Mouse (Mus musculus): ENCODE measurements at regions not wholly inside any gene's neighbourhood (a gene's known extent, or its start where the extent isn't known, plus 50 kb on each side); places are given as distances from the start of the nearest gene placed in this dataset.

- Histone ChIP-seq H3K4me3 (ENCODE audit: low read length) (no peak overlapping the region), H3K4me2 (ENCODE audit: low read depth, low read length) (no peak overlapping the region), H3K9me3 (ENCODE audit: low read length) (no peaks in the 10 kb centered on the region), H3K27me3 (ENCODE audit: insufficient read depth, low read length) (no peaks in the 10 kb centered on the region), H3K36me3 (ENCODE audit: insufficient read depth, low read length) (no peaks in the 10 kb centered on the region), H3K27ac (no peak overlapping the region), H3K9ac (replicated peaks; ENCODE audit: low read length) (no peak overlapping the region), H3K4me1 (ENCODE audit: insufficient read depth, low read length) (no peaks in the 10 kb centered on the region)
- WGBS: 92% methylated on average over 4 of the region's 4 CpGs
- no peak for TF ChIP-seq CTCF (IDR thresholded peaks at IDR 0.05; ENCODE audit: low read depth)
- no peak for DNase-seq (ENCODE audit: low spot score)
- ATAC-seq: no peak
Observed at GRCm38 (mm10) chr11:44206866-44207265, 193.0 kb upstream of the Il12b start.

GRCm38 (mm10) chr11:44211871-44212441, 187.9 kb upstream of the Il12b start:
- peak; percentile 76 for TF ChIP-seq CTCF (IDR thresholded peaks at IDR 0.05; ENCODE audit: low read depth)
- H3K4me1 ChIP-seq (ENCODE audit: insufficient read depth, low read length): no peaks in the 10 kb centered on the region
- no peaks in the 10 kb centered on the region for H3K9me3 ChIP-seq (ENCODE audit: low read length)
- no peak overlapping the region for H3K27ac ChIP-seq
- peak; percentile 53; the same call in 1 of the 2 replicates for ATAC-seq
- no peak overlapping the region for H3K9ac ChIP-seq (replicated peaks; ENCODE audit: low read length)
- no peaks in the 10 kb centered on the region for H3K36me3 ChIP-seq (ENCODE audit: insufficient read depth, low read length)
- H3K4me3 ChIP-seq (ENCODE audit: low read length): no peak overlapping the region
- no peak overlapping the region for H3K4me2 ChIP-seq (ENCODE audit: low read depth, low read length)
- peak; percentile 79 for DNase-seq (ENCODE audit: low spot score)
- 57% methylated on average over 9 of the region's 9 CpGs for WGBS
- H3K27me3 ChIP-seq (ENCODE audit: insufficient read depth, low read length): no peaks in the 10 kb centered on the region

- no peaks in the 10 kb centered on the region for H3K9me3 ChIP-seq (ENCODE audit: low read length)
- no peak overlapping the region for H3K4me3 ChIP-seq (ENCODE audit: low read length)
- H3K36me3 ChIP-seq (ENCODE audit: insufficient read depth, low read length): no peaks in the 10 kb centered on the region
- no peaks in the 10 kb centered on the region for H3K4me1 ChIP-seq (ENCODE audit: insufficient read depth, low read length)
- no peak for TF ChIP-seq CTCF (IDR thresholded peaks at IDR 0.05; ENCODE audit: low read depth)
- H3K4me2 ChIP-seq (ENCODE audit: low read depth, low read length): no peak overlapping the region
- no peaks in the 10 kb centered on the region for H3K27me3 ChIP-seq (ENCODE audit: insufficient read depth, low read length)
- DNase-seq (ENCODE audit: low spot score): no peak
- H3K27ac ChIP-seq: no peak overlapping the region
- no peak for ATAC-seq
- H3K9ac ChIP-seq (replicated peaks; ENCODE audit: low read length): no peak overlapping the region
Observed at GRCm38 (mm10) chr11:44214095-44214494, 185.8 kb upstream of the Il12b start.

GRCm38 (mm10) chr11:44216346-44216745, 183.5 kb upstream of the Il12b start:
- Histone ChIP-seq H3K36me3 (ENCODE audit: insufficient read depth, low read length) (no peaks in the 10 kb centered on the region), H3K4me1 (ENCODE audit: insufficient read depth, low read length) (no peaks in the 10 kb centered on the region), H3K9ac (replicated peaks; ENCODE audit: low read length) (no peak overlapping the region), H3K27me3 (ENCODE audit: insufficient read depth, low read length) (no peaks in the 10 kb centered on the region), H3K9me3 (ENCODE audit: low read length) (no peaks in the 10 kb centered on the region), H3K4me3 (ENCODE audit: low read length) (no peak overlapping the region), H3K4me2 (ENCODE audit: low read depth, low read length) (no peak overlapping the region), H3K27ac (no peak overlapping the region)
- WGBS: 84% methylated on average over 3 of the region's 3 CpGs
- no peak for TF ChIP-seq CTCF (IDR thresholded peaks at IDR 0.05; ENCODE audit: low read depth)
- DNase-seq (ENCODE audit: low spot score) (no peak), ATAC-seq (no peak)

- H3K27ac ChIP-seq: no peak overlapping the region
- no peak for TF ChIP-seq CTCF (IDR thresholded peaks at IDR 0.05; ENCODE audit: low read depth)
- 56% methylated on average over 3 of the region's 3 CpGs for WGBS
- no peak overlapping the region for H3K4me3 ChIP-seq (ENCODE audit: low read length)
- H3K9ac ChIP-seq (replicated peaks; ENCODE audit: low read length): no peak overlapping the region
- H3K4me2 ChIP-seq (ENCODE audit: low read depth, low read length): no peak overlapping the region
- H3K4me1 ChIP-seq (ENCODE audit: insufficient read depth, low read length): no peaks in the 10 kb centered on the region
- no peak for ATAC-seq
- H3K36me3 ChIP-seq (ENCODE audit: insufficient read depth, low read length): no peaks in the 10 kb centered on the region
- H3K27me3 ChIP-seq (ENCODE audit: insufficient read depth, low read length): no peaks in the 10 kb centered on the region
- H3K9me3 ChIP-seq (ENCODE audit: low read length): no peaks in the 10 kb centered on the region
- no peak for DNase-seq (ENCODE audit: low spot score)
Observed at GRCm38 (mm10) chr11:44219971-44220370, 179.9 kb upstream of the Il12b start.

DNA sequence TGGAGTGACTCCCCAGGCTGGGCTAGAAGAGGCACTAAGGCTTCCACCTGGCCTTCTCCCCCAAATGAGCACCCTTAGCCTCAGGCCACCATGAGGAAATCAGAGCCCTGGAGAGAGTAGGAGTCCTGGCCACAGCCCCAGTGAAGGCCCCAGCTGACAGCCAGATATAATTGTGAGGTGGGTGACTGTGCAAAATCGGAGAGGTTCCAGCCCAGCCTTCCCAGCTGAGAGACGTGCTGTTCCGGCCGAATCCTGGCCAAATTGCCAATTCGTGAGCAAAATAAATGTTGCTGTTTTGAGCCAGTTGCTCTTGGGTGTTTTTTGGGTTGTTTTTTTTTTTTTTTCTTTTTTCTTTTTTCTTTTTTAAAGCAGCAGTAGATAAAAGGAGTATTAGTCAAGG, 169.9 kb upstream of the Il12b start:
- ATAC-seq: no peak
- H3K27me3 ChIP-seq (ENCODE audit: insufficient read depth, low read length): no peaks in the 10 kb centered on the region
- WGBS: 71% methylated on average over 5 of the region's 5 CpGs
- no peak overlapping the region for H3K9ac ChIP-seq (replicated peaks; ENCODE audit: low read length)
- H3K27ac ChIP-seq: no peak overlapping the region
- peak; percentile 39 for DNase-seq (ENCODE audit: low spot score)
- no peak overlapping the region for H3K4me2 ChIP-seq (ENCODE audit: low read depth, low read length)
- no peaks in the 10 kb centered on the region for H3K36me3 ChIP-seq (ENCODE audit: insufficient read depth, low read length)
- no peak for TF ChIP-seq CTCF (IDR thresholded peaks at IDR 0.05; ENCODE audit: low read depth)
- no peak overlapping the region for H3K4me3 ChIP-seq (ENCODE audit: low read length)
- no peaks in the 10 kb centered on the region for H3K4me1 ChIP-seq (ENCODE audit: insufficient read depth, low read length)
- H3K9me3 ChIP-seq (ENCODE audit: low read length): no peaks in the 10 kb centered on the region

DNA sequence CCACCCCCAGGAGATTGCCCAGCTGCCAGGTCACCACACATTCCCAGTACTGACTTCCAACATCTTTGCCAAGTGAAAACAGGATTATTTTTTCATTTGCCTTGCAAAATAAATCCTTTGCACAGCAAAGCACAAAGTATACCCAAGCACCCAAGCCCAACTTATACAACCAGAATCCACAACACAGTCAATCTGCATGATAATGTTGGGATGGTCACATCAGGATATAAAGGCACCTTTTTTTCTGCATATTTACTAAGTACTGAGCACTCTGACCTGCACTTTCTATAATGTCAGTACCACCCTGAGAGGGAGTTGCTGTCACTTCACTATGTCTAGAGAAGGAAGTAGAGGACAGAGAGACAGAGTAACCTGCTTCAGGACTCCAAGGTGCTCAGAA, 164.4 kb upstream of the Il12b start:
- ATAC-seq (no peak), DNase-seq (ENCODE audit: low spot score) (no peak)
- no peaks in the 10 kb centered on the region for H3K36me3 ChIP-seq (ENCODE audit: insufficient read depth, low read length)
- no peak overlapping the region for H3K27ac ChIP-seq
- H3K9ac ChIP-seq (replicated peaks; ENCODE audit: low read length): no peak overlapping the region
- TF ChIP-seq CTCF (IDR thresholded peaks at IDR 0.05; ENCODE audit: low read depth): no peak
- no peaks in the 10 kb centered on the region for H3K4me1 ChIP-seq (ENCODE audit: insufficient read depth, low read length)
- no peak overlapping the region for H3K4me2 ChIP-seq (ENCODE audit: low read depth, low read length)
- H3K9me3 ChIP-seq (ENCODE audit: low read length): no peaks in the 10 kb centered on the region
- H3K4me3 ChIP-seq (ENCODE audit: low read length): no peak overlapping the region
- no peaks in the 10 kb centered on the region for H3K27me3 ChIP-seq (ENCODE audit: insufficient read depth, low read length)

Data from hindbrain, postnatal 0 days (tissue).